Mouse (Mus musculus): ENCODE measurements around the gene Bptf.

Bptf gene

GRCm38 (mm10) chr11:107131749-107132421 lies at the start of gene Bptf:
TSS of gene Bptf (minus strand) at chr11:107132127.
- TF ChIP-seq GATA4 (IDR thresholded peaks at IDR 0.05; ENCODE audit: insufficient replicate concordance, low read length): no peak

GRCm38 (mm10) chr11:107161215-107161614 lies 29.3 kb upstream of the Bptf start:
- TF ChIP-seq GATA4 (IDR thresholded peaks at IDR 0.05; ENCODE audit: insufficient replicate concordance, low read length): no peak

- TF ChIP-seq GATA4 (IDR thresholded peaks at IDR 0.05; ENCODE audit: insufficient replicate concordance, low read length): no peak
These were observed 27.1 kb upstream of the Bptf start for GRCm38 (mm10) chr11:107159034-107159433.

- TF ChIP-seq GATA4 (IDR thresholded peaks at IDR 0.05; ENCODE audit: insufficient replicate concordance, low read length): no peak
These were observed 25.2 kb upstream of the Bptf start for GRCm38 (mm10) chr11:107156977-107157642.

- TF ChIP-seq GATA4 (IDR thresholded peaks at IDR 0.05; ENCODE audit: insufficient replicate concordance, low read length): no peak
These were observed 23.4 kb upstream of the Bptf start for GRCm38 (mm10) chr11:107155292-107155691.

GRCm38 (mm10) chr11:107154431-107154830 lies 22.5 kb upstream of the Bptf start:
- TF ChIP-seq GATA4 (IDR thresholded peaks at IDR 0.05; ENCODE audit: insufficient replicate concordance, low read length): no peak

GRCm38 (mm10) chr11:107153645-107154044 lies 21.7 kb upstream of the Bptf start:
- TF ChIP-seq GATA4 (IDR thresholded peaks at IDR 0.05; ENCODE audit: insufficient replicate concordance, low read length): no peak

- TF ChIP-seq GATA4 (IDR thresholded peaks at IDR 0.05; ENCODE audit: insufficient replicate concordance, low read length): no peak
These were observed 19.9 kb upstream of the Bptf start for GRCm38 (mm10) chr11:107151809-107152208.

GRCm38 (mm10) chr11:107142382-107142781 lies 10.5 kb upstream of the Bptf start:
- no peak for TF ChIP-seq GATA4 (IDR thresholded peaks at IDR 0.05; ENCODE audit: insufficient replicate concordance, low read length)

GRCm38 (mm10) chr11:107140756-107141155 lies 8.8 kb upstream of the Bptf start:
- no peak for TF ChIP-seq GATA4 (IDR thresholded peaks at IDR 0.05; ENCODE audit: insufficient replicate concordance, low read length)

GRCm38 (mm10) chr11:107138633-107139032 lies 6.7 kb upstream of the Bptf start:
- no peak for TF ChIP-seq GATA4 (IDR thresholded peaks at IDR 0.05; ENCODE audit: insufficient replicate concordance, low read length)

GRCm38 (mm10) chr11:107137593-107137992 lies 5.7 kb upstream of the Bptf start:
- TF ChIP-seq GATA4 (IDR thresholded peaks at IDR 0.05; ENCODE audit: insufficient replicate concordance, low read length): no peak

GRCm38 (mm10) chr11:107135741-107136140 lies 3.8 kb upstream of the Bptf start:
- no peak for TF ChIP-seq GATA4 (IDR thresholded peaks at IDR 0.05; ENCODE audit: insufficient replicate concordance, low read length)

GRCm38 (mm10) chr11:107132426-107132825 lies 499 bp upstream of the Bptf start:
- no peak for TF ChIP-seq GATA4 (IDR thresholded peaks at IDR 0.05; ENCODE audit: insufficient replicate concordance, low read length)

- no peak for TF ChIP-seq GATA4 (IDR thresholded peaks at IDR 0.05; ENCODE audit: insufficient replicate concordance, low read length)
These were observed 813 bp downstream of the Bptf start for GRCm38 (mm10) chr11:107130879-107131748.

All from liver, adult (tissue).